Mouse (Mus musculus): Measurements from ENCODE around the gene Ift88.

Ift88 gene

GRCm38 (mm10) chr14:57533841-57534240 lies 110.0 kb downstream of the Ift88 start:
- DNase-seq = no peak

- DNase-seq = no peak
These were observed 110.5 kb downstream of the Ift88 start for GRCm38 (mm10) chr14:57534346-57534745.

GRCm38 (mm10) chr14:57534961-57535360 lies 111.1 kb downstream of the Ift88 start:
- no peak for DNase-seq

GRCm38 (mm10) chr14:57535646-57536045 lies 111.8 kb downstream of the Ift88 start:
- no peak for DNase-seq

- DNase-seq = no peak
These were observed 113.0 kb downstream of the Ift88 start for GRCm38 (mm10) chr14:57536820-57537219.

GRCm38 (mm10) chr14:57537261-57538015 lies 113.6 kb downstream of the Ift88 start:
- DNase-seq = no peak

GRCm38 (mm10) chr14:57540683-57541082 lies 116.8 kb downstream of the Ift88 start:
- no peak for DNase-seq

- DNase-seq = peak; percentile 29
These were observed 118.4 kb downstream of the Ift88 start for GRCm38 (mm10) chr14:57542231-57542630.

GRCm38 (mm10) chr14:57543420-57544039 lies 119.7 kb downstream of the Ift88 start:
- no peak for DNase-seq

- no peak for DNase-seq
These were observed 121.7 kb downstream of the Ift88 start for GRCm38 (mm10) chr14:57545526-57545925.

GRCm38 (mm10) chr14:57546131-57546530 lies 122.3 kb downstream of the Ift88 start:
- DNase-seq = no peak

- no peak for DNase-seq
These were observed 122.7 kb downstream of the Ift88 start for GRCm38 (mm10) chr14:57546557-57547021.

- no peak for DNase-seq
These were observed 123.2 kb downstream of the Ift88 start for GRCm38 (mm10) chr14:57547062-57547461.

GRCm38 (mm10) chr14:57552945-57553344 lies 129.1 kb downstream of the Ift88 start:
- no peak for DNase-seq

- no peak for DNase-seq
These were observed 130.6 kb downstream of the Ift88 start for GRCm38 (mm10) chr14:57554434-57554833.

- DNase-seq = no peak
These were observed 131.7 kb downstream of the Ift88 start for GRCm38 (mm10) chr14:57555471-57556070.

- no peak for DNase-seq
These were observed 133.1 kb downstream of the Ift88 start for GRCm38 (mm10) chr14:57556922-57557321.

- DNase-seq = no peak
These were observed 141.8 kb downstream of the Ift88 start for GRCm38 (mm10) chr14:57565626-57566025.

Measured in thymus, postnatal 14 days (tissue).